Mouse (Mus musculus): ENCODE data around the gene Fam160b1. TPM values are rescaled to one million over a fixed set of nuclear protein-coding genes. Genes with fewer than 3 reads are reported as not detected.

Gene Fam160b1
- polyA plus RNA-seq, 1 experiment from 2014 or later = 14.1 TPM

GRCm38 (mm10) chr19:57403700-57404501 lies 43.4 kb downstream of the Fam160b1 start:
- H3K4me3 ChIP-seq (ENCODE audit: low read depth, low read length) = peak overlapping the region; percentile 20; the same call in 1 of the 2 replicates
- H3K9ac ChIP-seq (ENCODE audit: low read length) = no peak overlapping the region
- H3K36me3 ChIP-seq (ENCODE audit: control insufficient read depth, insufficient read depth, low read length) = no peaks in the 10 kb centered on the region
- DNase-seq (ENCODE audit: low spot score, missing footprints) = peak; percentile 99
- H3K27ac ChIP-seq (ENCODE audit: low read depth, low read length) = no peak overlapping the region
- WGBS = 16% methylated on average over 24 of the region's 24 CpGs
- no peaks in the 10 kb centered on the region for H3K9me3 ChIP-seq (ENCODE audit: control insufficient read depth, low read length)
- no peaks in the 10 kb centered on the region for H3K4me1 ChIP-seq (ENCODE audit: control insufficient read depth, insufficient read depth, low read length)
- ATAC-seq (ENCODE audit: low FRiP score) = peak; percentile 61
- no peaks in the 10 kb centered on the region for H3K27me3 ChIP-seq (ENCODE audit: control insufficient read depth, insufficient read depth, low read length)
- H3K4me2 ChIP-seq = peak overlapping the region; percentile 23; the same call in 1 of the 2 replicates

- no peaks in the 10 kb centered on the region for H3K4me1 ChIP-seq (ENCODE audit: control insufficient read depth, insufficient read depth, low read length)
- DNase-seq (ENCODE audit: low spot score, missing footprints) (no peak), ATAC-seq (ENCODE audit: low FRiP score) (peak; percentile 30; the same call in 1 of the 2 replicates)
- peak overlapping the region; percentile 20; the same call in 1 of the 2 replicates for H3K4me3 ChIP-seq (ENCODE audit: low read depth, low read length)
- peak overlapping the region; percentile 23 for H3K4me2 ChIP-seq
- H3K36me3 ChIP-seq (ENCODE audit: control insufficient read depth, insufficient read depth, low read length) = no peaks in the 10 kb centered on the region
- H3K9ac ChIP-seq (ENCODE audit: low read length) = no peak overlapping the region
- no peaks in the 10 kb centered on the region for H3K9me3 ChIP-seq (ENCODE audit: control insufficient read depth, low read length)
- H3K27me3 ChIP-seq (ENCODE audit: control insufficient read depth, insufficient read depth, low read length) = no peaks in the 10 kb centered on the region
- H3K27ac ChIP-seq (ENCODE audit: low read depth, low read length) = no peak overlapping the region
- 12% methylated on average over 9 of the region's 9 CpGs for WGBS
Measured at GRCm38 (mm10) chr19:57404502-57404848, 44.0 kb downstream of the Fam160b1 start.

GRCm38 (mm10) chr19:57407947-57408346 lies 47.5 kb downstream of the Fam160b1 start:
- H3K9ac ChIP-seq (ENCODE audit: low read length) = no peak overlapping the region
- H3K4me2 ChIP-seq = no peak overlapping the region
- H3K36me3 ChIP-seq (ENCODE audit: control insufficient read depth, insufficient read depth, low read length) = no peaks in the 10 kb centered on the region
- no peaks in the 10 kb centered on the region for H3K27me3 ChIP-seq (ENCODE audit: control insufficient read depth, insufficient read depth, low read length)
- no peak for ATAC-seq (ENCODE audit: low FRiP score)
- no peaks in the 10 kb centered on the region for H3K9me3 ChIP-seq (ENCODE audit: control insufficient read depth, low read length)
- H3K4me3 ChIP-seq (ENCODE audit: low read depth, low read length) = no peak overlapping the region
- H3K27ac ChIP-seq (ENCODE audit: low read depth, low read length) = no peak overlapping the region
- no peaks in the 10 kb centered on the region for H3K4me1 ChIP-seq (ENCODE audit: control insufficient read depth, insufficient read depth, low read length)
- 98% methylated on average over 1 of the region's 1 CpGs for WGBS
- no peak for DNase-seq (ENCODE audit: low spot score, missing footprints)

GRCm38 (mm10) chr19:57411375-57412196 lies 51.1 kb downstream of the Fam160b1 start:
- H3K27me3 ChIP-seq (ENCODE audit: control insufficient read depth, insufficient read depth, low read length) = no peaks in the 10 kb centered on the region
- DNase-seq (ENCODE audit: low spot score, missing footprints) (peak; percentile 87), ATAC-seq (ENCODE audit: low FRiP score) (no peak)
- H3K36me3 ChIP-seq (ENCODE audit: control insufficient read depth, insufficient read depth, low read length) = no peaks in the 10 kb centered on the region
- no peak overlapping the region for H3K27ac ChIP-seq (ENCODE audit: low read depth, low read length)
- H3K9ac ChIP-seq (ENCODE audit: low read length) = no peak overlapping the region
- no peak overlapping the region; the same call in 1 of the 2 replicates for H3K4me2 ChIP-seq
- 44% methylated on average over 29 of the region's 29 CpGs for WGBS
- H3K4me1 ChIP-seq (ENCODE audit: control insufficient read depth, insufficient read depth, low read length) = no peaks in the 10 kb centered on the region
- H3K9me3 ChIP-seq (ENCODE audit: control insufficient read depth, low read length) = no peaks in the 10 kb centered on the region
- no peak overlapping the region for H3K4me3 ChIP-seq (ENCODE audit: low read depth, low read length)

GRCm38 (mm10) chr19:57413170-57413569 lies 52.7 kb downstream of the Fam160b1 start:
- Histone ChIP-seq H3K9ac (ENCODE audit: low read length) (no peak overlapping the region), H3K27me3 (ENCODE audit: control insufficient read depth, insufficient read depth, low read length) (no peaks in the 10 kb centered on the region), H3K27ac (ENCODE audit: low read depth, low read length) (no peak overlapping the region), H3K36me3 (ENCODE audit: control insufficient read depth, insufficient read depth, low read length) (no peaks in the 10 kb centered on the region), H3K4me1 (ENCODE audit: control insufficient read depth, insufficient read depth, low read length) (0 out of 2 replicates have a peak, but pooled peaks cover 2% of the 10 kb centered on the region), H3K4me2 (no peak overlapping the region), H3K9me3 (ENCODE audit: control insufficient read depth, low read length) (no peaks in the 10 kb centered on the region), H3K4me3 (ENCODE audit: low read depth, low read length) (no peak overlapping the region)
- DNase-seq (ENCODE audit: low spot score, missing footprints) = no peak
- ATAC-seq (ENCODE audit: low FRiP score) = no peak
- 81% methylated on average over 3 of the region's 3 CpGs for WGBS

- Histone ChIP-seq H3K4me1 (ENCODE audit: control insufficient read depth, insufficient read depth, low read length) (peaks cover 8% of the 10 kb centered on the region), H3K4me3 (ENCODE audit: low read depth, low read length) (no peak overlapping the region), H3K36me3 (ENCODE audit: control insufficient read depth, insufficient read depth, low read length) (no peaks in the 10 kb centered on the region), H3K4me2 (no peak overlapping the region), H3K9ac (ENCODE audit: low read length) (no peak overlapping the region), H3K27ac (ENCODE audit: low read depth, low read length) (no peak overlapping the region), H3K9me3 (ENCODE audit: control insufficient read depth, low read length) (no peaks in the 10 kb centered on the region), H3K27me3 (ENCODE audit: control insufficient read depth, insufficient read depth, low read length) (no peaks in the 10 kb centered on the region)
- WGBS = 84% methylated on average over 6 of the region's 6 CpGs
- ATAC-seq (ENCODE audit: low FRiP score) = no peak
- DNase-seq (ENCODE audit: low spot score, missing footprints) = no peak
Measured at GRCm38 (mm10) chr19:57413918-57414317, 53.4 kb downstream of the Fam160b1 start.

- Histone ChIP-seq H3K36me3 (ENCODE audit: control insufficient read depth, insufficient read depth, low read length) (no peaks in the 10 kb centered on the region), H3K4me3 (ENCODE audit: low read depth, low read length) (no peak overlapping the region), H3K4me2 (no peak overlapping the region), H3K27me3 (ENCODE audit: control insufficient read depth, insufficient read depth, low read length) (no peaks in the 10 kb centered on the region), H3K27ac (ENCODE audit: low read depth, low read length) (no peak overlapping the region), H3K9ac (ENCODE audit: low read length) (no peak overlapping the region), H3K9me3 (ENCODE audit: control insufficient read depth, low read length) (no peaks in the 10 kb centered on the region), H3K4me1 (ENCODE audit: control insufficient read depth, insufficient read depth, low read length) (peaks cover 8% of the 10 kb centered on the region)
- DNase-seq (ENCODE audit: low spot score, missing footprints) = no peak
- 92% methylated on average over 8 of the region's 8 CpGs for WGBS
- ATAC-seq (ENCODE audit: low FRiP score) = no peak
Measured at GRCm38 (mm10) chr19:57415031-57415807, 54.7 kb downstream of the Fam160b1 start.

- Histone ChIP-seq H3K9ac (ENCODE audit: low read length) (no peak overlapping the region), H3K9me3 (ENCODE audit: control insufficient read depth, low read length) (no peaks in the 10 kb centered on the region), H3K27me3 (ENCODE audit: control insufficient read depth, insufficient read depth, low read length) (no peaks in the 10 kb centered on the region), H3K27ac (ENCODE audit: low read depth, low read length) (no peak overlapping the region), H3K4me3 (ENCODE audit: low read depth, low read length) (no peak overlapping the region; the same call in 1 of the 2 replicates), H3K4me2 (peak overlapping the region; percentile 31), H3K36me3 (ENCODE audit: control insufficient read depth, insufficient read depth, low read length) (no peaks in the 10 kb centered on the region), H3K4me1 (ENCODE audit: control insufficient read depth, insufficient read depth, low read length) (peaks cover 8% of the 10 kb centered on the region)
- DNase-seq (ENCODE audit: low spot score, missing footprints) (no peak), ATAC-seq (ENCODE audit: low FRiP score) (peak; percentile 42; the same call in 1 of the 2 replicates)
- 27% methylated on average over 17 of the region's 17 CpGs for WGBS
Measured at GRCm38 (mm10) chr19:57417800-57418580, 57.5 kb downstream of the Fam160b1 start.

All from midbrain, embryonic 11.5 days (tissue).